Mouse (Mus musculus) ES-E14 (cell line): Measurements from ENCODE around the gene Atxn7. TPM values are rescaled to one million over a fixed set of nuclear protein-coding genes. Genes with fewer than 3 reads are reported as not detected.

Experiments
- DNase-seq: peaks from one replicate; pipeline ENCODE4 v3.0.0-alpha.2; 2013; ENCODE audit warnings: low read depth, low spot score
- H3K27ac ChIP-seq: 2 replicates; pipeline ENCODE4 v1.5.1; 2012; ENCODE audit warnings: low read depth, mild to moderate bottlenecking, low read length, moderate library complexity, mixed read lengths; ENCODE audit not compliant: poor library complexity, insufficient read depth, severe bottlenecking
- H3K36me3 ChIP-seq: 2 replicates; pipeline ENCODE4 v1.6.1; 2012; ENCODE audit warnings: mild to moderate bottlenecking, low read length, moderate library complexity, mixed read lengths; ENCODE audit not compliant: control insufficient read depth, poor library complexity, insufficient read depth, severe bottlenecking
- H3K4me1 ChIP-seq, 2 experiments: fragments of 150-350 bp in 1 of 2; sonication (generic) in 1 of 2; 2 replicates each; pipeline ENCODE4 v1.6.1; 2012; ENCODE audit warnings: low read length in 2 of 2, mild to moderate bottlenecking in 1 of 2, mixed read lengths in 1 of 2; ENCODE audit not compliant: control insufficient read depth in 2 of 2, insufficient read depth in 2 of 2, poor library complexity in 1 of 2
- H3K4me3 ChIP-seq, 2 experiments: fragments of 150-350 bp in 1 of 2; sonication (generic) in 1 of 2; 2 replicates each; pipeline ENCODE4 v1.5.1; 2012; ENCODE audit warnings: low read length in 2 of 2, low read depth in 1 of 2, mild to moderate bottlenecking in 1 of 2, mixed read lengths in 1 of 2; ENCODE audit not compliant: insufficient read depth in 1 of 2, poor library complexity in 1 of 2, severe bottlenecking in 1 of 2
- H3K9ac ChIP-seq: 2 replicates; pipeline ENCODE4 v1.6.1; 2012; ENCODE audit warnings: low read depth, mild to moderate bottlenecking, low read length, mixed read lengths; ENCODE audit not compliant: poor library complexity, insufficient read depth, severe bottlenecking
- H3K9me3 ChIP-seq: fragments of 150-350 bp; sonication (generic); 2 replicates; pipeline ENCODE4 v1.6.1; 2012; ENCODE audit warnings: low read depth, mild to moderate bottlenecking, low read length; ENCODE audit not compliant: control insufficient read depth, insufficient read depth
- CHD2 ChIP-seq: IDR thresholded peaks from 2 replicates; pipeline ENCODE4 v1.6.1; 2014; ENCODE audit warnings: mild to moderate bottlenecking, low read depth, low read length, inconsistent platforms
- HCFC1 ChIP-seq: IDR thresholded peaks from 2 replicates; pipeline ENCODE4 v1.6.1; 2012; ENCODE audit warnings: low read length, inconsistent platforms, borderline replicate concordance; ENCODE audit not compliant: insufficient read depth
- MAFK ChIP-seq: IDR thresholded peaks from 2 replicates; pipeline ENCODE4 v1.6.1; 2014; ENCODE audit warnings: mild to moderate bottlenecking, low read depth, low read length, inconsistent platforms; ENCODE audit not compliant: insufficient read depth
- ZC3H11A ChIP-seq: IDR thresholded peaks from 2 replicates; pipeline ENCODE4 v1.6.1; 2012; ENCODE audit warnings: low read depth, mild to moderate bottlenecking, inconsistent platforms, low read length, borderline replicate concordance
- ZNF384 ChIP-seq: IDR thresholded peaks from 2 replicates; pipeline ENCODE4 v1.6.1; 2012; ENCODE audit warnings: low read depth, low read length, inconsistent platforms
- in situ Hi-C, 2 experiments: fragments of 600-800 bp; cut with MboI; formaldehyde crosslinking; loops; one replicate each; pipeline ENCODE4 v1.15.1; 2025; ENCODE audit warnings: low sequenced_read_pairs in 2 of 2, inconsistent platforms in 1 of 2; ENCODE audit not compliant: unreplicated experiment in 2 of 2
- total RNA-seq: library from RNA; depleted of rRNA; stranded (reverse); fragments of 300-350 nt; gene quantifications from 2 replicates; pipeline ENCODE4 v1.2.3, GENCODE M21; 2012

Atxn7 gene
- total RNA-seq, 1 experiment, result 2.9 TPM

GRCm38 (mm10) chr14:13990741-13991140 lies 29.5 kb downstream of the Atxn7 start:
- H3K9me3 ChIP-seq, result no peaks in the 10 kb centered on the region
- no peaks in the 10 kb centered on the region for H3K36me3 ChIP-seq
- H3K27ac ChIP-seq, result no peak overlapping the region
- 0 out of 4 replicates have a peak, but pooled peaks cover 0 to 2% of the 10 kb centered on the region in 2 experiments for H3K4me1 ChIP-seq
- no peak for DNase-seq
- TF ChIP-seq MAFK, result no peak
- no peak for TF ChIP-seq CHD2
- TF ChIP-seq HCFC1, result no peak
- TF ChIP-seq ZC3H11A, result no peak
- TF ChIP-seq ZNF384, result no peak
- no peak overlapping the region for H3K9ac ChIP-seq
- in situ Hi-C loops, result no loop called here
- H3K4me3 ChIP-seq, result no peak overlapping the region

- no peak overlapping the region for H3K27ac ChIP-seq
- in situ Hi-C loops, result no loop called here
- H3K9me3 ChIP-seq, result no peaks in the 10 kb centered on the region
- H3K9ac ChIP-seq, result no peak overlapping the region
- H3K4me3 ChIP-seq, result no peak overlapping the region
- TF ChIP-seq MAFK (no peak), CHD2 (no peak), ZC3H11A (no peak), HCFC1 (no peak), ZNF384 (no peak)
- no peak for DNase-seq
- no peaks in the 10 kb centered on the region for H3K36me3 ChIP-seq
- 0 out of 4 replicates have a peak, but pooled peaks cover 0 to 1% of the 10 kb centered on the region in 2 experiments for H3K4me1 ChIP-seq
Measured at GRCm38 (mm10) chr14:13995206-13996097, 34.2 kb downstream of the Atxn7 start.

GRCm38 (mm10) chr14:14002771-14003170 lies 41.5 kb downstream of the Atxn7 start:
- Histone ChIP-seq H3K9ac (no peak overlapping the region), H3K27ac (no peak overlapping the region), H3K9me3 (no peaks in the 10 kb centered on the region), H3K4me1 (no peaks in the 10 kb centered on the region), H3K4me3 (no peak overlapping the region), H3K36me3 (no peaks in the 10 kb centered on the region)
- no peak for TF ChIP-seq ZNF384
- no peak for TF ChIP-seq CHD2
- TF ChIP-seq HCFC1, result no peak
- no peak for TF ChIP-seq ZC3H11A
- no peak for DNase-seq
- in situ Hi-C loops, result no loop called here

- Histone ChIP-seq H3K4me1 (no peaks in the 10 kb centered on the region; a peak in 1 of 4 replicates), H3K36me3 (no peaks in the 10 kb centered on the region), H3K9me3 (no peaks in the 10 kb centered on the region), H3K4me3 (no peak overlapping the region), H3K9ac (no peak overlapping the region), H3K27ac (no peak overlapping the region)
- no peak for DNase-seq
- in situ Hi-C loops, result no loop called here
- TF ChIP-seq HCFC1, result no peak
- TF ChIP-seq CHD2, result no peak
- TF ChIP-seq ZNF384, result no peak
- no peak for TF ChIP-seq ZC3H11A
- no peak for TF ChIP-seq MAFK
Measured at GRCm38 (mm10) chr14:14009712-14010111, 48.5 kb downstream of the Atxn7 start.
